Mouse (Mus musculus) heart, embryonic 11.5 days (tissue): ENCODE data around the gene Sec31a. TPM values are rescaled to one million over a fixed set of nuclear protein-coding genes. Genes with fewer than 3 reads are reported as not detected.

ENCODE experiments used
- ATAC-seq: fragments of 200-750 bp; cut with Nextera tagmentation; replicated peaks from 2 replicates; pipeline ENCODE4 v1.8.0; 2017; ENCODE audit warnings: moderate library complexity; ENCODE audit not compliant: insufficient number of reproducible peaks, low FRiP score, low TSS enrichment
- H3K27ac ChIP-seq: fragments of 300-500 bp; sonication (generic); 2 replicates; pipeline ENCODE4 v1.5.1; 2014; ENCODE audit warnings: mild to moderate bottlenecking, low read depth, low read length
- H3K27me3 ChIP-seq: fragments of 300-500 bp; sonication (generic); 2 replicates; pipeline ENCODE4 v1.6.1; 2014; ENCODE audit warnings: mild to moderate bottlenecking, low read length, mixed read lengths; ENCODE audit not compliant: control insufficient read depth, insufficient read depth
- H3K36me3 ChIP-seq: fragments of 300-500 bp; sonication (generic); 2 replicates; pipeline ENCODE4 v1.6.1; 2014; ENCODE audit warnings: mild to moderate bottlenecking, low read length, moderate library complexity, mixed read lengths; ENCODE audit not compliant: control insufficient read depth, insufficient read depth
- H3K4me1 ChIP-seq: fragments of 300-500 bp; sonication (generic); 2 replicates; pipeline ENCODE4 v1.6.1; 2014; ENCODE audit warnings: low read length; ENCODE audit not compliant: control insufficient read depth, insufficient read depth
- H3K4me2 ChIP-seq: fragments of 300-500 bp; sonication (generic); 2 replicates; pipeline ENCODE4 v1.6.1; 2014; ENCODE audit warnings: mild to moderate bottlenecking, moderate library complexity
- H3K4me3 ChIP-seq: fragments of 300-500 bp; sonication (generic); 2 replicates; pipeline ENCODE4 v1.5.1; 2014; ENCODE audit warnings: low read depth, low read length
- H3K9ac ChIP-seq: fragments of 300-500 bp; sonication (generic); 2 replicates; pipeline ENCODE4 v1.6.1; 2014; ENCODE audit warnings: mild to moderate bottlenecking, low read depth, low read length, moderate library complexity
- H3K9me3 ChIP-seq: fragments of 300-500 bp; sonication (generic); replicated peaks from 2 replicates; pipeline ENCODE4 v1.6.1; 2016; ENCODE audit warnings: low read length; ENCODE audit not compliant: control insufficient read depth
- WGBS: fragments of 180-500 bp; shearing (Covaris S2); extraction: QIAGEN DNeasy Blood & Tissue Kit; methylation state at CpG from one replicate; pipeline ENCODE4 v1.1.7; 2014; ENCODE audit not compliant: insufficient replicate concordance; 5-methylcytosine and 5-hydroxymethylcytosine counted together
- polyA plus RNA-seq: library from polyadenylated mRNA; unstranded; fragments of >200 nt; fragmentation: Nextera tagmentation; extraction: Ambion mirVana; gene quantifications from 2 replicates; pipeline ENCODE4 v1.2.1, GENCODE M21; 2014

The Sec31a gene
- polyA plus RNA-seq, 1 experiment from 2014 or later: 154 TPM

GRCm38 (mm10) chr5:100317010-100317409, 99.0 kb downstream of the Sec31a start:
- no peak for ATAC-seq
- H3K4me3 ChIP-seq: no peak overlapping the region
- H3K36me3 ChIP-seq: no peaks in the 10 kb centered on the region
- no peaks in the 10 kb centered on the region for H3K4me1 ChIP-seq
- H3K27me3 ChIP-seq: no peaks in the 10 kb centered on the region
- H3K27ac ChIP-seq: no peak overlapping the region
- no peaks in the 10 kb centered on the region for H3K9me3 ChIP-seq
- 69% methylated on average over 18 of the region's 18 CpGs for WGBS
- no peak overlapping the region for H3K9ac ChIP-seq
- H3K4me2 ChIP-seq: no peak overlapping the region

GRCm38 (mm10) chr5:100315646-100316045, 100.4 kb downstream of the Sec31a start:
- Histone ChIP-seq H3K9ac (no peak overlapping the region), H3K4me3 (no peak overlapping the region), H3K4me1 (no peaks in the 10 kb centered on the region), H3K9me3 (no peaks in the 10 kb centered on the region), H3K4me2 (no peak overlapping the region), H3K27ac (no peak overlapping the region), H3K27me3 (no peaks in the 10 kb centered on the region), H3K36me3 (no peaks in the 10 kb centered on the region)
- no peak for ATAC-seq
- 61% methylated on average over 3 of the region's 3 CpGs for WGBS

GRCm38 (mm10) chr5:100312391-100312790, 103.6 kb downstream of the Sec31a start:
- Histone ChIP-seq H3K4me1 (no peaks in the 10 kb centered on the region), H3K9ac (no peak overlapping the region), H3K4me3 (no peak overlapping the region), H3K4me2 (no peak overlapping the region), H3K36me3 (no peaks in the 10 kb centered on the region), H3K9me3 (no peaks in the 10 kb centered on the region), H3K27ac (no peak overlapping the region), H3K27me3 (no peaks in the 10 kb centered on the region)
- 80% methylated on average over 5 of the region's 5 CpGs for WGBS
- ATAC-seq: no peak

Other genes with a start within 250 kb of the Sec31a start
- gene Lin54, start 84.4 kb upstream of the Sec31a start, polyA plus RNA-seq: 13.0 and 14.1 TPM in 2 replicates
- gene Cops4, start 102.1 kb upstream of the Sec31a start, polyA plus RNA-seq: 165 and 180 TPM in 2 replicates
- gene Plac8, start 156.0 kb upstream of the Sec31a start, polyA plus RNA-seq: 7.1 and 8.2 TPM in 2 replicates